ENCODE assay signal across 8 mouse cellular contexts in the genomic region with DNA sequence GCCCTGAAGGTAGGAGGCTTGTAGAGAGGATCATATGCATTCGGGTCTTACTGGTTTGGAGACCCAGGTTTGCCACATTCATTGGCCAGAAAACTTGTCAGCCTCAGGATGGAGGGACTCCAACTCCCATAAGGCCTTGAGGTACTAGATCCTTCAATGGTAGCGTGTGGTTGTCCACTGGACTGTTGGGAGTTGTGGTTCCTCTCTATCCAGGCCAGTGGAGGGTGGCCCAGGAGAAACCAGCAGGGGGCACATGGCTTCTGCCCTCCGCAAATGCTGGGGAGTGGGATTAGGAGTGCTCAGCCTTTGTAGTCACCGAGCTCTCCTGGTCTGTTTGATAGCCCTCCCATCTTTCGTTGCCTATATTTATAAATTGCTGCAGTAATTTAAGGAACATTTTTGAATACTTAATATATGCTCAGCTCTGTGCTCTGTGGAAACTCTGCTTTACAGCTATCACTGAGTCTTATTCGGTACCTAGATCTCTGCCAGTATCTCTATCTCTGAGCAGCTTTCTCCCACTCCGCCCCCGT. TPM values are rescaled to one million over a fixed set of nuclear protein-coding genes. Genes with fewer than 3 reads are reported as not detected.
DNase-seq lines count a peak whose midpoint lies in the region; ATAC-seq and TF ChIP-seq lines count a peak whose summit lies in the region.

No protein-coding gene starts in this region.

- H3K9me3 ChIP-seq in hindbrain, postnatal 0 days (ENCODE audit: low read length) = no peaks in the 10 kb centered on the region

- H3K27me3 ChIP-seq in hindbrain, postnatal 0 days (ENCODE audit: insufficient read depth, low read length) = no peaks in the 10 kb centered on the region

- peak overlapping the region; percentile 72 for H3K4me3 ChIP-seq in gastrocnemius, adult 2 months
- peak overlapping the region; percentile 80 for H3K4me3 ChIP-seq in hindbrain, postnatal 0 days (ENCODE audit: low read length)

- peak; percentile 78 for TF ChIP-seq CTCF in gastrocnemius, adult 2 months (IDR thresholded peaks at IDR 0.05)
- peak; percentile 71 for TF ChIP-seq CTCF in hindbrain, postnatal 0 days (IDR thresholded peaks at IDR 0.05; ENCODE audit: low read depth)

- under 1% methylated on average over 8 of the region's 8 CpGs for WGBS in hindbrain, postnatal 0 days

- peak overlapping the region; percentile 90 for H3K4me2 ChIP-seq in hindbrain, postnatal 0 days (ENCODE audit: low read depth, low read length)

- peak overlapping the region; percentile 86 for H3K27ac ChIP-seq in gastrocnemius, adult 2 months
- peak overlapping the region; percentile 95 for H3K27ac ChIP-seq in hindbrain, postnatal 0 days

- peak; percentile 70 for ATAC-seq in activated CD4-positive, CD25-positive, alpha-beta regulatory T cell, adult 4 months
- peak; percentile 75 for ATAC-seq in common myeloid progenitor, adult 5-6 weeks (replicated peaks; ENCODE audit: low read depth, poor library complexity, severe bottlenecking)
- peak; percentile 77 for ATAC-seq in hindbrain, postnatal 0 days
- peak; percentile 86 for ATAC-seq in megakaryocyte, adult 5-6 weeks (ENCODE audit: poor library complexity, severe bottlenecking)

- peak; percentile 83 for DNase-seq in gastrocnemius, adult 2 months
- DNase-seq in hindbrain, postnatal 0 days (ENCODE audit: low spot score) = peak; percentile 92
- peak; percentile 77 to 84 for DNase-seq in left cerebral cortex, adult 9 months (ENCODE audit: low spot score in 2 of 2)
- peak; percentile 86 for DNase-seq in right cerebral cortex, adult 18-20 months
- DNase-seq in urinary bladder, postnatal 36 days (ENCODE audit: low spot score in 2 of 2) = peak; percentile 46 to 65

- H3K9ac ChIP-seq in hindbrain, postnatal 0 days (replicated peaks; ENCODE audit: low read length) = peak overlapping the region; percentile 43

- no peaks in the 10 kb centered on the region for H3K36me3 ChIP-seq in hindbrain, postnatal 0 days (ENCODE audit: insufficient read depth, low read length)

- intact Hi-C loops in gastrocnemius, adult 2 months (cut with DNase I) = no loop called here

- peaks cover 43% of the 10 kb centered on the region for H3K4me1 ChIP-seq in hindbrain, postnatal 0 days (ENCODE audit: insufficient read depth, low read length)

RNA-seq across cellular contexts. Expression of gene Dlg4, which starts 4.1 kb away (rescaled TPM):
- polyA plus RNA-seq in activated CD4-positive, CD25-positive, alpha-beta regulatory T cell, adult 4 months (2017; shearing (Covaris generic)) = 10 to 100 TPM in 1 of 2 experiments, 1 to 10 TPM in 1; 9.7 to 11.6 TPM
- 3.0 and 5.2 TPM in 2 replicates for total RNA-seq in common myeloid progenitor, adult 5-6 weeks (2017)
- total RNA-seq in gastrocnemius, adult 2 months (2021) = 1 to 10 TPM; 3.2 to 5.2 TPM
- 209 and 225 TPM in 2 replicates for total RNA-seq in hindbrain, postnatal 0 days (2014; rRNA removed)
- 18.8 and 22.4 TPM in 2 replicates for polyA plus RNA-seq in hindbrain, postnatal 0 days (2015; fragmentation: Nextera tagmentation; extraction: Ambion mirVana)
- 5.2 and 10.1 TPM in 2 replicates for total RNA-seq in megakaryocyte, adult 5-6 weeks (2015)
- total RNA-seq in megakaryocyte, adult 5-6 weeks (2017) = 1.3 and 3.7 TPM in 2 replicates

RNA-seq across cellular contexts. Expression of gene Acadvl, which starts 5.6 kb away (rescaled TPM):
- polyA plus RNA-seq in activated CD4-positive, CD25-positive, alpha-beta regulatory T cell, adult 4 months (2017; shearing (Covaris generic)) = 100 to 1,000 TPM; 107 to 139 TPM
- total RNA-seq in common myeloid progenitor, adult 5-6 weeks (2017) = 43.7 and 46.0 TPM in 2 replicates
- 100 to 1,000 TPM; 266 to 502 TPM for total RNA-seq in gastrocnemius, adult 2 months (2021)
- total RNA-seq in hindbrain, postnatal 0 days (2014; rRNA removed) = 44.4 and 47.2 TPM in 2 replicates
- polyA plus RNA-seq in hindbrain, postnatal 0 days (2015; fragmentation: Nextera tagmentation; extraction: Ambion mirVana) = 65.2 and 75.2 TPM in 2 replicates
- 32.7 and 35.0 TPM in 2 replicates for total RNA-seq in megakaryocyte, adult 5-6 weeks (2015)
- total RNA-seq in megakaryocyte, adult 5-6 weeks (2017) = 31.7 and 37.0 TPM in 2 replicates

RNA-seq across cellular contexts. Expression of gene Dvl2, which starts 20.4 kb away (rescaled TPM):
- 1 to 10 TPM; 2.7 to 3.9 TPM for polyA plus RNA-seq in activated CD4-positive, CD25-positive, alpha-beta regulatory T cell, adult 4 months (2017; shearing (Covaris generic))
- total RNA-seq in common myeloid progenitor, adult 5-6 weeks (2017) = 12.6 and 13.1 TPM in 2 replicates
- 1 to 10 TPM; 3.6 to 5.0 TPM for total RNA-seq in gastrocnemius, adult 2 months (2021)
- total RNA-seq in hindbrain, postnatal 0 days (2014; rRNA removed) = 20.9 and 37.3 TPM in 2 replicates
- polyA plus RNA-seq in hindbrain, postnatal 0 days (2015; fragmentation: Nextera tagmentation; extraction: Ambion mirVana) = 18.1 and 19.3 TPM in 2 replicates
- 7.9 and 9.3 TPM in 2 replicates for total RNA-seq in megakaryocyte, adult 5-6 weeks (2015)
- 12.7 and 16.9 TPM in 2 replicates for total RNA-seq in megakaryocyte, adult 5-6 weeks (2017)

RNA-seq across cellular contexts. Expression of gene Phf23, which starts 25.2 kb away (rescaled TPM):
- 10 to 100 TPM; 32.1 to 44.9 TPM for polyA plus RNA-seq in activated CD4-positive, CD25-positive, alpha-beta regulatory T cell, adult 4 months (2017; shearing (Covaris generic))
- total RNA-seq in common myeloid progenitor, adult 5-6 weeks (2017) = 40.9 and 59.2 TPM in 2 replicates
- 10 to 100 TPM; 19.2 to 21.8 TPM for total RNA-seq in gastrocnemius, adult 2 months (2021)
- total RNA-seq in hindbrain, postnatal 0 days (2014; rRNA removed) = 34.3 and 47.9 TPM in 2 replicates
- polyA plus RNA-seq in hindbrain, postnatal 0 days (2015; fragmentation: Nextera tagmentation; extraction: Ambion mirVana) = 44.0 and 46.0 TPM in 2 replicates
- 34.0 and 37.0 TPM in 2 replicates for total RNA-seq in megakaryocyte, adult 5-6 weeks (2015)
- 42.5 and 45.8 TPM in 2 replicates for total RNA-seq in megakaryocyte, adult 5-6 weeks (2017)

RNA-seq across cellular contexts. Expression of gene Gabarap, which starts 29.9 kb away (rescaled TPM):
- 100 to 1,000 TPM; 343 to 373 TPM for polyA plus RNA-seq in activated CD4-positive, CD25-positive, alpha-beta regulatory T cell, adult 4 months (2017; shearing (Covaris generic))
- total RNA-seq in common myeloid progenitor, adult 5-6 weeks (2017) = 163 and 255 TPM in 2 replicates
- total RNA-seq in gastrocnemius, adult 2 months (2021) = 100 to 1,000 TPM; 194 to 232 TPM
- total RNA-seq in hindbrain, postnatal 0 days (2014; rRNA removed) = 175 and 209 TPM in 2 replicates
- polyA plus RNA-seq in hindbrain, postnatal 0 days (2015; fragmentation: Nextera tagmentation; extraction: Ambion mirVana) = 548 and 563 TPM in 2 replicates
- total RNA-seq in megakaryocyte, adult 5-6 weeks (2015) = 843 and 872 TPM in 2 replicates
- total RNA-seq in megakaryocyte, adult 5-6 weeks (2017) = 599 and 651 TPM in 2 replicates

Comparison
In these comparisons a context has a peak if more than half of its experiments do, and no peak if none do; other contexts are left out.
1. Peak in every context shown above with its lines: DNase-seq, ATAC-seq, H3K4me3 ChIP-seq and H3K27ac ChIP-seq.
2. RNA of gene Dlg4, which starts 4.1 kb away (total RNA-seq): 209 to 225 TPM in hindbrain, postnatal 0 days; 3.0 to 5.2 TPM in common myeloid progenitor, adult 5-6 weeks, 1.3 to 10.1 TPM in megakaryocyte, adult 5-6 weeks and 3.2 to 5.2 TPM in gastrocnemius, adult 2 months; every median in the first group is over 10 times any median in the second.